Mouse (Mus musculus) forebrain, embryonic 14.5 days (tissue): ENCODE data around the gene Nol4l. TPM values are rescaled to one million over a fixed set of nuclear protein-coding genes. Genes with fewer than 3 reads are reported as not detected.

Experiments
- ATAC-seq: fragments of 200-750 bp; cut with Nextera tagmentation; 2 replicates; pipeline ENCODE4 v1.8.0; 2017; ENCODE audit warnings: mild to moderate bottlenecking, moderate library complexity
- DNase-seq: peaks from one replicate; pipeline ENCODE4 v3.0.0-alpha.2; 2015; ENCODE audit warnings: low spot score
- H3K27ac ChIP-seq: fragments of 300-500 bp; sonication (generic); 2 replicates; pipeline ENCODE4 v1.5.1; 2014; ENCODE audit warnings: low read depth, mild to moderate bottlenecking, control low read depth, low read length, moderate library complexity
- H3K27me3 ChIP-seq: fragments of 300-500 bp; sonication (generic); replicated peaks from 2 replicates; pipeline ENCODE4 v1.6.1; 2014; ENCODE audit warnings: low read length, control low read depth, mixed read lengths; ENCODE audit not compliant: control insufficient read depth, insufficient read depth
- H3K36me3 ChIP-seq: fragments of 300-500 bp; sonication (generic); 2 replicates; pipeline ENCODE4 v1.6.1; 2014; ENCODE audit warnings: low read length, control low read depth; ENCODE audit not compliant: control insufficient read depth, insufficient read depth
- H3K4me1 ChIP-seq: fragments of 300-500 bp; sonication (generic); 2 replicates; pipeline ENCODE4 v1.6.1; 2014; ENCODE audit warnings: antibody characterized with exemption, low read length, control low read depth; ENCODE audit not compliant: control insufficient read depth, insufficient read depth
- H3K4me2 ChIP-seq: fragments of 300-500 bp; sonication (generic); 2 replicates; pipeline ENCODE4 v1.6.1; 2014; ENCODE audit warnings: mild to moderate bottlenecking, control low read depth, low read length
- H3K4me3 ChIP-seq: fragments of 300-500 bp; sonication (generic); 2 replicates; pipeline ENCODE4 v1.5.1; 2014; ENCODE audit warnings: low read depth, low read length, control low read depth
- H3K9ac ChIP-seq: fragments of 300-500 bp; sonication (generic); 2 replicates; pipeline ENCODE4 v1.6.1; 2014; ENCODE audit warnings: mild to moderate bottlenecking, low read length, control low read depth, moderate library complexity
- H3K9me3 ChIP-seq: fragments of 300-500 bp; sonication (generic); replicated peaks from 2 replicates; pipeline ENCODE4 v1.6.1; 2016; ENCODE audit warnings: low read length, control low read depth, mixed read lengths; ENCODE audit not compliant: control insufficient read depth
- WGBS: fragments of 180-500 bp; shearing (Covaris S2); extraction: QIAGEN DNeasy Blood & Tissue Kit; methylation state at CpG from one replicate; pipeline ENCODE4 v1.1.7; 2014; 5-methylcytosine and 5-hydroxymethylcytosine counted together
- polyA plus RNA-seq: library from polyadenylated mRNA; unstranded; fragments of >200 nt; fragmentation: Nextera tagmentation; extraction: Ambion mirVana; gene quantifications from 2 replicates; pipeline ENCODE4 v1.2.1, GENCODE M21; 2014

The Nol4l gene
- polyA plus RNA-seq, 1 experiment from 2014 or later: 31.4 TPM

DNA sequence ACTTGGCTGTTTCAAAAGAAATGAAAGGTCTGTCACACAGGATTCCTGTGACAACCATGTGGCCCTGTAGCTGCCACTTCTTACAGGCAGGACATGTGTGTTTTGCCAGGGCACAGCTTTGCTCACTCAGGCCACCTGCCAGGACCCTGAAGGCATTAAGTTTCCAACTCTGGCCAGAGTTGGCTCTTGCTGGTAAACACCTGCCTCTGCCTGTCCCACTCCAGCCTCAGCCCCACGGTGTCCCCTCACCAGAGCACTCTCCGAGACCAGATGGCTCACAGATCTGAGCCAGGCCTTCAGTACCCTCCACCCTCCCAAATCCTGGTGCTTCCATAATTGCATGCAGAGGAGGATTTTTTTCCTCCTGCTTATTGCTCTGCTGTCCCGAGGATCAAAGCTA is 58.8 kb downstream of the Nol4l start:
- ATAC-seq (peak; percentile 40; the same call in 1 of the 2 replicates), DNase-seq (peak; percentile 61)
- 41% methylated on average over 3 of the region's 3 CpGs for WGBS
- H3K27ac ChIP-seq: 0 out of 2 replicates have a peak overlapping the region, but pooled peaks have one; percentile 30
- H3K4me1 ChIP-seq: peaks cover 9% of the 10 kb centered on the region
- no peak overlapping the region for H3K4me3 ChIP-seq
- no peaks in the 10 kb centered on the region for H3K36me3 ChIP-seq
- H3K9ac ChIP-seq: no peak overlapping the region
- H3K27me3 ChIP-seq: no peaks in the 10 kb centered on the region
- H3K9me3 ChIP-seq: no peaks in the 10 kb centered on the region
- no peak overlapping the region for H3K4me2 ChIP-seq

DNA sequence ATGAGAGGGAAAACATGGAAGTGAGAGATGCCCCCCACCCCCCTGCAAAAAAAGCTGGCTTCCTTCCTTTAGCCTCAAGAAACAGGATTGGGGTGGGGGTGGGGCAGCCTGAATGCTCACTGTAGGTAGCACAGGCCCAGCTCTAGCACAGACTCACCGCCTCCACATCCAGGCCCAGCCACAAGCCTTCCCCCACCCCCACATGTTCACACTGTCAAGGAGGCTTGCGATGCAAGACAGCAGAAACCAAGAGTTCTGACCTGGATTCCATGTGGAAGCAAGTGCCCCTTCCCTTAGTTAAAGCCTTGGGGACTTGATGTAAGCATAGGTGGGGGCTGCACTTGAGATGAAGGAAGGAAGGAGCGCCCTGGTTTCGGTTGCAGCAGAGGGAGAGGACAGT is 60.0 kb downstream of the Nol4l start:
- 50% methylated on average over 4 of the region's 4 CpGs for WGBS
- Histone ChIP-seq H3K9me3 (no peaks in the 10 kb centered on the region), H3K4me1 (no peaks in the 10 kb centered on the region), H3K9ac (no peak overlapping the region), H3K36me3 (no peaks in the 10 kb centered on the region), H3K4me3 (no peak overlapping the region), H3K4me2 (no peak overlapping the region), H3K27ac (no peak overlapping the region), H3K27me3 (no peaks in the 10 kb centered on the region)
- ATAC-seq: peak; percentile 32; the same call in 1 of the 2 replicates
- DNase-seq: no peak

DNA sequence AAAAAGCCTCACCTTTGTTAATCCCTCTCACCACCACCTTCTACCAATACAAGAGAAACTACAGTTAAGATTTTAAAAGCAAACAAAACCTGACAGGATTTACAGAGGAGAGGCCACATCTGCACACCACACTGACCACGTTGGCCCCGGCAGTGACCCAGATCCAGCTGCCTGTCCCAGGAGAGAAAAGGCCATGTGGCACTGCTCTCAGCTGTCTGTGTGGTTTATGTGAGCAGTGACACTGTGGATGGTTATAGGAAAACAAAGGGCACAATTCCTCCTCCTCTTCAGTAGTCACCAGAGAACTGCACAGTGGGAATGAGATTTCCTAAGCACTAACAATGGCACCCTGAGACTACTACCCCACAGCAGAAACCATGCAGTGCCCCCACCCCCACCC is 60.5 kb downstream of the Nol4l start:
- Histone ChIP-seq H3K36me3 (no peaks in the 10 kb centered on the region), H3K4me2 (no peak overlapping the region), H3K27me3 (no peaks in the 10 kb centered on the region), H3K9me3 (no peaks in the 10 kb centered on the region), H3K27ac (no peak overlapping the region), H3K9ac (no peak overlapping the region), H3K4me3 (no peak overlapping the region), H3K4me1 (no peaks in the 10 kb centered on the region)
- DNase-seq (no peak), ATAC-seq (peak; percentile 7; the same call in 1 of the 2 replicates)
- 38% methylated on average over 2 of the region's 2 CpGs for WGBS

DNA sequence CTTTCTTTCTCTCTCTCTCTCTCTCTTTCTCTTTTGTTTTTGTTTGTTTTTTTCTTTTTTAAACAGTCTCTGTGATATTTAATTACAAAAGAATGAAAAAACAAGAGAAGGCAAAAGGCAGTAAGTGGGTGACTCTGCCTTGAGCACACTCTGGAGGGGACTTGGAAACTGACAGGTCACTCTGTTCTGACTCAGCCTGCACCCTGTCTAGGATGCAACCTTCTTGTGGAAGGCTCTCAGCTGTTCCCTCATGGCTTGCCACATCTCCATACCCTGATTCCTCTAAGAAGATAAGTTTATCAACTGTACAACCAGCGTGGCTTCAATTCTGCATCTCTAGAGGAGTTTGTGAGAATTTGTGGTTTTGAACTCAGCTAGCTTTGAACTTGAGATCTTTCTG is 62.4 kb downstream of the Nol4l start:
- Histone ChIP-seq H3K9ac (no peak overlapping the region), H3K4me2 (no peak overlapping the region), H3K27me3 (no peaks in the 10 kb centered on the region), H3K4me1 (no peaks in the 10 kb centered on the region), H3K9me3 (no peaks in the 10 kb centered on the region), H3K36me3 (no peaks in the 10 kb centered on the region), H3K4me3 (no peak overlapping the region), H3K27ac (no peak overlapping the region)
- no peak for DNase-seq
- ATAC-seq: no peak
- WGBS: 100% methylated on average over 1 of the region's 1 CpGs

DNA sequence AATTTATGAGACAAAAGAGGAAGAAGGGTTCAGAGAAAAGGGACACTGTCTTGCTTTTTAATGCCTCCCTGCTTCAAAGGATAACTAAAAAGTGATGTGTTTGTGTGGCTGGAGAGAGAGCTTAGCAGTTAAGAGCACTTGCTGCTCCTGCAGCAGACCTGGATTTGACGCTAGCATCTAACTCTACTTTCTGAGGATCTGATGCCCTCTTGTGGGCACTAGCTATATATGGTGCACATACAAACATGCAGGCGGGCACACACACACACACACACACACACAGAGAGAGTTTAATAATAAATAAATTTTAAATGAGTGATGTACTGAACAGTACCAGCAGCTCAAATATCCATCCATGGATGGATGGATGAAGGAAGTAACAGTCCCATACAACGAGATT is 66.5 kb downstream of the Nol4l start:
- DNase-seq: no peak

DNA sequence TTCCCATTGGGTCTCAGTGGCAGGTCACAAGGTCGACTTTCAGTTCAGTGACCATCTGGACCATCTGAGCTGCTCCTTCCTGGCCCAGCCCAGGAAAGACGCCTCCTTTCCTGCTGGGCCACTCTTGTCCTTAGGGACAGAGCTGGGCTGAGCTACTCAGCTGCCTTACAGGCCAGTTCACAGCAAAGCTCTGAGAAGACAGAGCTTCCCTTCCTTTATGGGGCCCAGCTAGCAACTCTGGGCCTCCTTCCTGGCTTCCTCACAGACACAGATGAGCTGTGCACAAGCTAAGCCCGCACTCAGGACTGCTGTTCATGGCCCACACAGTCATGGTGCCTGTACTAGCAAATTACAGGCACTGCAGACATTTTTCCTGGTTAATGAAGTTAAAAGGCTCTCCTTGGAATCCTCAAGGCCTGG is 71.7 kb downstream of the Nol4l start:
- Histone ChIP-seq H3K36me3 (0 out of 2 replicates have a peak, but pooled peaks cover 5% of the 10 kb centered on the region), H3K9ac (peak overlapping the region; percentile 21; the same call in 1 of the 2 replicates), H3K4me3 (no peak overlapping the region), H3K27ac (peak overlapping the region; percentile 65; the same call in 1 of the 2 replicates), H3K4me2 (no peak overlapping the region), H3K9me3 (no peaks in the 10 kb centered on the region), H3K4me1 (peaks cover 5% of the 10 kb centered on the region; the same call in 1 of the 2 replicates), H3K27me3 (no peaks in the 10 kb centered on the region)
- WGBS: 49% methylated on average over 3 of the region's 3 CpGs
- DNase-seq (no peak), ATAC-seq (no peak)

More for the DNA sequence above, 66.5 kb downstream of the Nol4l start:
- no peak overlapping the region for H3K9ac ChIP-seq
- no peaks in the 10 kb centered on the region for H3K27me3 ChIP-seq
- ATAC-seq: no peak
- H3K4me2 ChIP-seq: no peak overlapping the region
- WGBS: 85% methylated on average over 3 of the region's 3 CpGs
- H3K36me3 ChIP-seq: 0 out of 2 replicates have a peak, but pooled peaks cover 5% of the 10 kb centered on the region
- H3K9me3 ChIP-seq: no peaks in the 10 kb centered on the region
- H3K4me3 ChIP-seq: no peak overlapping the region
- H3K27ac ChIP-seq: no peak overlapping the region
- H3K4me1 ChIP-seq: no peaks in the 10 kb centered on the region

- 4% methylated on average over 4 of the region's 4 CpGs for WGBS
- Histone ChIP-seq H3K4me1 (peaks cover 5% of the 10 kb centered on the region; the same call in 1 of the 2 replicates), H3K4me3 (no peak overlapping the region), H3K36me3 (0 out of 2 replicates have a peak, but pooled peaks cover 5% of the 10 kb centered on the region), H3K9me3 (no peaks in the 10 kb centered on the region), H3K27me3 (no peaks in the 10 kb centered on the region), H3K27ac (peak overlapping the region; percentile 65), H3K9ac (0 out of 2 replicates have a peak overlapping the region, but pooled peaks have one; percentile 21), H3K4me2 (no peak overlapping the region)
- peak; percentile 44; the same call in 1 of the 2 replicates for ATAC-seq
- peak; percentile 49 for DNase-seq
These were observed 72.3 kb downstream of the Nol4l start for GRCm38 (mm10) chr2:153457467-153457866.

- H3K4me1 ChIP-seq: peaks cover 5% of the 10 kb centered on the region; the same call in 1 of the 2 replicates
- no peaks in the 10 kb centered on the region for H3K9me3 ChIP-seq
- no peak overlapping the region for H3K9ac ChIP-seq
- 0 out of 2 replicates have a peak, but pooled peaks cover 1% of the 10 kb centered on the region for H3K36me3 ChIP-seq
- WGBS: 67% methylated on average over 9 of the region's 9 CpGs
- H3K27me3 ChIP-seq: no peaks in the 10 kb centered on the region
- no peak for ATAC-seq
- H3K4me2 ChIP-seq: no peak overlapping the region
- H3K27ac ChIP-seq: no peak overlapping the region
- no peak for DNase-seq
- no peak overlapping the region for H3K4me3 ChIP-seq
These were observed 74.8 kb downstream of the Nol4l start for GRCm38 (mm10) chr2:153454841-153455506.
